Mouse (Mus musculus) heart, embryonic 16.5 days (tissue): ENCODE data around the gene Eif3l. TPM values are rescaled to one million over a fixed set of nuclear protein-coding genes. Genes with fewer than 3 reads are reported as not detected.
A peak's percentile ranks its signal among the peaks of the same experiment; 100 is the strongest.

ENCODE experiments used
- ATAC-seq: fragments of 200-750 bp; cut with Nextera tagmentation; replicated peaks from 2 replicates; pipeline ENCODE4 v1.8.0; 2017; ENCODE audit warnings: moderate number of reproducible peaks; ENCODE audit not compliant: insufficient read depth, low FRiP score; ENCODE audit errors: extremely low read depth
- H3K27ac ChIP-seq: fragments of 300-500 bp; sonication (generic); 2 replicates; pipeline ENCODE4 v1.5.1; 2014; ENCODE audit warnings: mild to moderate bottlenecking, low read length, control low read depth, moderate library complexity
- H3K27me3 ChIP-seq: fragments of 300-500 bp; sonication (generic); 2 replicates; pipeline ENCODE4 v1.6.1; 2014; ENCODE audit warnings: low read length, mixed read lengths; ENCODE audit not compliant: control insufficient read depth, insufficient read depth
- H3K36me3 ChIP-seq: fragments of 300-500 bp; sonication (generic); 2 replicates; pipeline ENCODE4 v1.6.1; 2014; ENCODE audit not compliant: control insufficient read depth, insufficient read depth
- H3K4me1 ChIP-seq: fragments of 300-500 bp; sonication (generic); 2 replicates; pipeline ENCODE4 v1.6.1; 2014; ENCODE audit warnings: low read length, mixed read lengths; ENCODE audit not compliant: control insufficient read depth, insufficient read depth
- H3K4me2 ChIP-seq: fragments of 300-500 bp; sonication (generic); 2 replicates; pipeline ENCODE4 v1.6.1; 2014; ENCODE audit warnings: low read depth, mild to moderate bottlenecking, control low read depth, low read length
- H3K4me3 ChIP-seq: fragments of 300-500 bp; sonication (generic); 2 replicates; pipeline ENCODE4 v1.5.1; 2014; ENCODE audit warnings: mild to moderate bottlenecking, control low read depth, low read length
- H3K9ac ChIP-seq: fragments of 300-500 bp; sonication (generic); 2 replicates; pipeline ENCODE4 v1.6.1; 2014; ENCODE audit warnings: low read length, control low read depth
- H3K9me3 ChIP-seq: fragments of 300-500 bp; sonication (generic); replicated peaks from 2 replicates; pipeline ENCODE4 v1.6.1; 2016; ENCODE audit warnings: low read length; ENCODE audit not compliant: control insufficient read depth
- WGBS: fragments of 180-500 bp; shearing (Covaris S2); extraction: QIAGEN DNeasy Blood & Tissue Kit; methylation state at CpG from one replicate; pipeline ENCODE4 v1.1.7; 2014; 5-methylcytosine and 5-hydroxymethylcytosine counted together
- polyA plus RNA-seq: library from polyadenylated mRNA; unstranded; fragments of >200 nt; fragmentation: Nextera tagmentation; extraction: Ambion mirVana; gene quantifications from 2 replicates; pipeline ENCODE4 v1.2.1, GENCODE M21; 2015

Eif3l gene
- 151 and 161 TPM in 2 replicates for polyA plus RNA-seq

- 1% methylated on average over 49 of the region's 49 CpGs for WGBS
- ATAC-seq = peak; percentile 91
Measured at GRCm38 (mm10) chr15:79074913-79075532, at the start of gene Eif3l. Gene Eif3l (plus strand): TSS chr15:79075179.

GRCm38 (mm10) chr15:79025687-79026308 lies 49.2 kb upstream of the Eif3l start:
- Histone ChIP-seq H3K9ac (peak overlapping the region; percentile 57), H3K36me3 (no peaks in the 10 kb centered on the region), H3K9me3 (no peaks in the 10 kb centered on the region), H3K27me3 (0 out of 2 replicates have a peak, but pooled peaks cover 2% of the 10 kb centered on the region), H3K4me3 (peak overlapping the region; percentile 28), H3K4me2 (peak overlapping the region; percentile 60), H3K27ac (no peak overlapping the region), H3K4me1 (peaks cover 17% of the 10 kb centered on the region)
- WGBS = 19% methylated on average over 17 of the region's 18 CpGs
- ATAC-seq = no peak

More at GRCm38 (mm10) chr15:79074913-79075532, at the start of gene Eif3l:
- Histone ChIP-seq H3K4me2 (peak within 1 kb of the TSS; percentile 96), H3K4me1 (peaks cover 15% of the 10 kb centered on the region), H3K9ac (peak within 1 kb of the TSS; percentile 94), H3K36me3 (peaks cover 30% of the 10 kb centered on the region), H3K4me3 (peak within 1 kb of the TSS; percentile 98), H3K9me3 (no peaks in the 10 kb centered on the region), H3K27ac (peak within 1 kb of the TSS; percentile 85), H3K27me3 (no peaks in the 10 kb centered on the region)

- Histone ChIP-seq H3K4me1 (peaks cover 25% of the 10 kb centered on the region), H3K4me2 (peak overlapping the region; percentile 88), H3K27ac (no peak overlapping the region), H3K9me3 (no peaks in the 10 kb centered on the region), H3K4me3 (peak overlapping the region; percentile 83), H3K9ac (peak overlapping the region; percentile 100; the same call in 1 of the 2 replicates), H3K27me3 (0 out of 2 replicates have a peak, but pooled peaks cover 2% of the 10 kb centered on the region), H3K36me3 (no peaks in the 10 kb centered on the region)
- 56% methylated on average over 14 of the region's 14 CpGs for WGBS
- no peak for ATAC-seq
Measured at GRCm38 (mm10) chr15:79026511-79027290, 48.3 kb upstream of the Eif3l start.

- WGBS = 6% methylated on average over 45 of the region's 46 CpGs
- H3K36me3 ChIP-seq = no peaks in the 10 kb centered on the region
- ATAC-seq = no peak
Measured at GRCm38 (mm10) chr15:79027291-79028205, 47.4 kb upstream of the Eif3l start.

GRCm38 (mm10) chr15:79028237-79028738 lies 46.7 kb upstream of the Eif3l start, which contains the start of gene H1f0:
Gene H1f0 (plus strand): TSS chr15:79028450.
- WGBS = under 1% methylated on average over 57 of the region's 58 CpGs

More at GRCm38 (mm10) chr15:79027291-79028205, 47.4 kb upstream of the Eif3l start:
- 0 out of 2 replicates have a peak, but pooled peaks cover 2% of the 10 kb centered on the region for H3K27me3 ChIP-seq
- H3K9ac ChIP-seq = peak overlapping the region; percentile 100
- peak overlapping the region; percentile 96 for H3K27ac ChIP-seq
- H3K4me3 ChIP-seq = peak overlapping the region; percentile 83
- peaks cover 25% of the 10 kb centered on the region for H3K4me1 ChIP-seq
- H3K9me3 ChIP-seq = no peaks in the 10 kb centered on the region
- H3K4me2 ChIP-seq = peak overlapping the region; percentile 88

GRCm38 (mm10) chr15:79028823-79029484 lies 46.0 kb upstream of the Eif3l start:
- H3K9me3 ChIP-seq = no peaks in the 10 kb centered on the region
- no peak for ATAC-seq
- H3K4me1 ChIP-seq = peaks cover 21% of the 10 kb centered on the region
- H3K27me3 ChIP-seq = no peaks in the 10 kb centered on the region
- WGBS = 17% methylated on average over 16 of the region's 16 CpGs
- peak overlapping the region; percentile 83 for H3K4me3 ChIP-seq
- peak overlapping the region; percentile 96 for H3K27ac ChIP-seq
- no peaks in the 10 kb centered on the region for H3K36me3 ChIP-seq
- peak overlapping the region; percentile 88 for H3K4me2 ChIP-seq
- H3K9ac ChIP-seq = peak overlapping the region; percentile 100

More at GRCm38 (mm10) chr15:79028237-79028738, 46.7 kb upstream of the Eif3l start, which contains the start of gene H1f0:
- H3K4me2 ChIP-seq = peak within 1 kb of the TSS; percentile 88
- 0 out of 2 replicates have a peak, but pooled peaks cover 2% of the 10 kb centered on the region for H3K27me3 ChIP-seq
- peak; percentile 78 for ATAC-seq
- H3K4me1 ChIP-seq = peaks cover 21% of the 10 kb centered on the region
- peak within 1 kb of the TSS; percentile 96 for H3K27ac ChIP-seq
- peak within 1 kb of the TSS; percentile 100 for H3K9ac ChIP-seq
- no peaks in the 10 kb centered on the region for H3K9me3 ChIP-seq
- H3K4me3 ChIP-seq = peak within 1 kb of the TSS; percentile 83
- H3K36me3 ChIP-seq = no peaks in the 10 kb centered on the region

- WGBS = 7% methylated on average over 11 of the region's 11 CpGs
- H3K9ac ChIP-seq = peak overlapping the region; percentile 100
- no peaks in the 10 kb centered on the region for H3K9me3 ChIP-seq
- peak overlapping the region; percentile 88 for H3K4me2 ChIP-seq
- H3K27ac ChIP-seq = peak overlapping the region; percentile 96
- no peaks in the 10 kb centered on the region for H3K27me3 ChIP-seq
- H3K4me3 ChIP-seq = peak overlapping the region; percentile 83
- no peak for ATAC-seq
- peaks cover 21% of the 10 kb centered on the region for H3K4me1 ChIP-seq
- no peaks in the 10 kb centered on the region for H3K36me3 ChIP-seq
Measured at GRCm38 (mm10) chr15:79029519-79030241, 45.3 kb upstream of the Eif3l start.
